Comparison of ENCODE assay signal across 11 mouse cellular contexts in the genomic region with DNA sequence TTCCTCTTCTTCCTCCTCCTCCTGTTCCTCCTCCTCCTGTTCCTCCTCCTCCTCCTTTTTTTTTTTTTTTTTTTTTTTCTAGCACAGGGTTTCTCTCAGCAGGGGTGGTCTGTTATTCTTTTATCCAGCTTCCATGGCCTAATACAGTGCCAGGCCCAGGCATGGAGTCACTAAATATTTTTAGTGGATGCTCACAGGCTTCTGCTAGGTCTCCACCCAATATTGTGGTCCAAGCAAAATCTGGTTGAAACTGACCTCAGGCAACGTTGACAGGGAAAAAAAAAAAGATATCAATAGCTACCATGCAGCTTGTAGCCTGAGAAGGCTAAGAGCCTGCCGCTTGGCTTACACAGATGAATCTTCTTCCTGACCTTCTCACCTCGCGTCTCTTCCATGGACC. TPM values are rescaled to one million over a fixed set of nuclear protein-coding genes. Genes with fewer than 3 reads are reported as not detected.
A peak's percentile ranks its signal among the peaks of the same experiment; 100 is the strongest.
DNase-seq lines count a peak whose midpoint lies in the region; ATAC-seq and TF ChIP-seq lines count a peak whose summit lies in the region.
"Had no signal": no experiment of that assay in that cellular context is flagged by ENCODE, and none has a peak within 500 bp of the region (broad histone marks: within the 10 kb centered on the region; RNA-seq: fewer than 3 reads in every experiment).

No protein-coding gene starts in this region.

- H3K9me3 ChIP-seq in forebrain, embryonic 12.5 days = no peaks in the 10 kb centered on the region
- no peaks in the 10 kb centered on the region for H3K9me3 ChIP-seq in forebrain, embryonic 14.5 days (replicated peaks; ENCODE audit: control insufficient read depth, low read length)
- peaks cover 7% of the 10 kb centered on the region for H3K9me3 ChIP-seq in liver, embryonic 11.5 days (ENCODE audit: control insufficient read depth, low read length)
- H3K9me3 ChIP-seq in liver, embryonic 12.5 days (replicated peaks) = peaks cover 7% of the 10 kb centered on the region; the same call in 1 of the 2 replicates
- no peaks in the 10 kb centered on the region for H3K9me3 ChIP-seq in hindbrain, embryonic 13.5 days

- H3K27me3 ChIP-seq in forebrain, embryonic 12.5 days = no peaks in the 10 kb centered on the region
- H3K27me3 ChIP-seq in forebrain, embryonic 14.5 days (replicated peaks; ENCODE audit: control insufficient read depth, insufficient read depth, low read length) = no peaks in the 10 kb centered on the region
- peaks cover 37% of the 10 kb centered on the region for H3K27me3 ChIP-seq in liver, embryonic 11.5 days (replicated peaks; ENCODE audit: control insufficient read depth, insufficient read depth, low read length)
- H3K27me3 ChIP-seq in liver, embryonic 12.5 days (replicated peaks) = peaks cover 53% of the 10 kb centered on the region
- H3K27me3 ChIP-seq in hindbrain, embryonic 13.5 days = no peaks in the 10 kb centered on the region
- no peaks in the 10 kb centered on the region for H3K27me3 ChIP-seq in myocyte (ENCODE audit: control insufficient read depth, insufficient read depth, insufficient read length)
- H3K27me3 ChIP-seq: Patski had no signal

- no peaks in the 10 kb centered on the region for H3K36me3 ChIP-seq in forebrain, embryonic 12.5 days (replicated peaks)
- no peaks in the 10 kb centered on the region for H3K36me3 ChIP-seq in forebrain, embryonic 14.5 days (ENCODE audit: control insufficient read depth, insufficient read depth, low read length)
- no peaks in the 10 kb centered on the region for H3K36me3 ChIP-seq in liver, embryonic 11.5 days (ENCODE audit: control insufficient read depth, insufficient read depth, low read length)
- H3K36me3 ChIP-seq in liver, embryonic 12.5 days = no peaks in the 10 kb centered on the region
- H3K36me3 ChIP-seq in hindbrain, embryonic 13.5 days = no peaks in the 10 kb centered on the region
- no peaks in the 10 kb centered on the region for H3K36me3 ChIP-seq in myocyte (ENCODE audit: control insufficient read depth, insufficient read depth)

- TF ChIP-seq POLR2A in myocyte (IDR thresholded peaks at IDR 0.05; ENCODE audit: insufficient read length, low read depth) = no peak

- no peak overlapping the region for H3K4me3 ChIP-seq in forebrain, embryonic 12.5 days (replicated peaks)
- H3K4me3 ChIP-seq in forebrain, embryonic 14.5 days (ENCODE audit: low read depth, low read length) = no peak overlapping the region
- no peak overlapping the region for H3K4me3 ChIP-seq in liver, embryonic 11.5 days (ENCODE audit: low read depth, low read length)
- no peak overlapping the region for H3K4me3 ChIP-seq in liver, embryonic 12.5 days
- no peak overlapping the region; the same call in 1 of the 2 replicates for H3K4me3 ChIP-seq in hindbrain, embryonic 13.5 days
- H3K4me3 ChIP-seq in myocyte = peak overlapping the region; percentile 85

- no peak for DNase-seq in forebrain, embryonic 14.5 days (ENCODE audit: low spot score)
- no peak for DNase-seq in liver, embryonic 11.5 days (ENCODE audit: low spot score)
- DNase-seq in urinary bladder, postnatal 10 days (ENCODE audit: low spot score) = no peak
- DNase-seq in frontal cortex, postnatal 36 days (ENCODE audit: low spot score in 2 of 2) = no peak
- DNase-seq: right cerebral cortex, adult 18-20 months; thymus, adult 18-20 months had no signal

- no peak overlapping the region for H3K4me2 ChIP-seq in forebrain, embryonic 12.5 days
- no peak overlapping the region for H3K4me2 ChIP-seq in forebrain, embryonic 14.5 days (ENCODE audit: low read length)
- no peak overlapping the region; the same call in 1 of the 2 replicates for H3K4me2 ChIP-seq in liver, embryonic 11.5 days
- H3K4me2 ChIP-seq in liver, embryonic 12.5 days = no peak overlapping the region; the same call in 1 of the 2 replicates
- H3K4me2 ChIP-seq in hindbrain, embryonic 13.5 days = 0 out of 2 replicates have a peak overlapping the region, but pooled peaks have one; percentile 84
- H3K4me2 ChIP-seq in myocyte (ENCODE audit: low read depth) = peak overlapping the region; percentile 83

- no peak overlapping the region for H3ac ChIP-seq in myocyte (ENCODE audit: control insufficient read depth, insufficient read length)

- H3K79me2 ChIP-seq in myocyte (ENCODE audit: control insufficient read depth, insufficient read depth) = peaks cover 31% of the 10 kb centered on the region

- no peak overlapping the region for H3K9ac ChIP-seq in forebrain, embryonic 12.5 days
- no peak overlapping the region for H3K9ac ChIP-seq in forebrain, embryonic 14.5 days (ENCODE audit: low read length)
- no peak overlapping the region for H3K9ac ChIP-seq in liver, embryonic 11.5 days (ENCODE audit: low read depth, low read length)
- H3K9ac ChIP-seq in liver, embryonic 12.5 days = no peak overlapping the region
- H3K9ac ChIP-seq in hindbrain, embryonic 13.5 days = no peak overlapping the region

- H3K4me1 ChIP-seq in forebrain, embryonic 12.5 days = peaks cover 35% of the 10 kb centered on the region
- peaks cover 21% of the 10 kb centered on the region for H3K4me1 ChIP-seq in forebrain, embryonic 14.5 days (ENCODE audit: control insufficient read depth, insufficient read depth, low read length)
- peaks cover 19% of the 10 kb centered on the region for H3K4me1 ChIP-seq in liver, embryonic 11.5 days (replicated peaks; ENCODE audit: control insufficient read depth, insufficient read depth, low read length)
- H3K4me1 ChIP-seq in liver, embryonic 12.5 days = peaks cover 35% of the 10 kb centered on the region
- H3K4me1 ChIP-seq in hindbrain, embryonic 13.5 days (replicated peaks) = peaks cover 31% of the 10 kb centered on the region

- no peak for ATAC-seq in forebrain, embryonic 12.5 days (ENCODE audit: low FRiP score)
- ATAC-seq in forebrain, embryonic 14.5 days = no peak
- ATAC-seq in liver, embryonic 11.5 days (replicated peaks; ENCODE audit: low FRiP score) = no peak
- ATAC-seq in liver, embryonic 12.5 days = no peak
- no peak for ATAC-seq in hindbrain, embryonic 13.5 days (ENCODE audit: low FRiP score)

- peak overlapping the region; percentile 89; the same call in 1 of the 2 replicates for H3K27ac ChIP-seq in forebrain, embryonic 12.5 days
- H3K27ac ChIP-seq in forebrain, embryonic 14.5 days (ENCODE audit: low read depth, low read length) = no peak overlapping the region
- H3K27ac ChIP-seq in liver, embryonic 11.5 days (ENCODE audit: low read depth, low read length) = 0 out of 2 replicates have a peak overlapping the region, but pooled peaks have one; percentile 89
- H3K27ac ChIP-seq in liver, embryonic 12.5 days = no peak overlapping the region
- no peak overlapping the region for H3K27ac ChIP-seq in hindbrain, embryonic 13.5 days

- 63% methylated on average over 4 of the region's 4 CpGs for WGBS in forebrain, embryonic 12.5 days
- WGBS in forebrain, embryonic 14.5 days = 70% methylated on average over 4 of the region's 4 CpGs
- WGBS in liver, embryonic 11.5 days = 59% methylated on average over 4 of the region's 4 CpGs
- 53% methylated on average over 4 of the region's 4 CpGs for WGBS in liver, embryonic 12.5 days (ENCODE audit: insufficient replicate concordance)
- WGBS in hindbrain, embryonic 13.5 days = 61% methylated on average over 4 of the region's 4 CpGs

TF ChIP-seq in myocyte, 11 proteins besides CTCF, POLR2A, EP300 and RAD21 (continues in another document):
- no peak for TF ChIP-seq REST (IDR thresholded peaks at IDR 0.05; ENCODE audit: insufficient read depth, insufficient read length)
- TF ChIP-seq SRF (IDR thresholded peaks at IDR 0.05; ENCODE audit: control insufficient read depth, insufficient read length, low read depth) = no peak
- no peak for TF ChIP-seq MYOG (IDR thresholded peaks at IDR 0.05; ENCODE audit: control insufficient read depth in 1 of 3, insufficient read depth in 1 of 3, insufficient read length in 2 of 3, low read depth in 2 of 3)
- no peak for TF ChIP-seq E2F4 (IDR thresholded peaks at IDR 0.05; ENCODE audit: insufficient read depth)
- no peak for TF ChIP-seq TCF3 (IDR thresholded peaks at IDR 0.05; ENCODE audit: insufficient read length, low read depth)
- TF ChIP-seq POLR2AphosphoS2 (IDR thresholded peaks at IDR 0.05; ENCODE audit: insufficient read length, low read depth) = no peak

RNA-seq across cellular contexts. Expression of a gene that starts 1.7 kb away (rescaled TPM):
- polyA plus RNA-seq in forebrain, embryonic 12.5 days (2016; fragmentation: Nextera tagmentation; extraction: Ambion mirVana) = 81.4 and 81.8 TPM in 2 replicates
- 60.2 and 81.2 TPM in 2 replicates for polyA plus RNA-seq in forebrain, embryonic 14.5 days (2014; fragmentation: Nextera tagmentation; extraction: Ambion mirVana)
- 35.7 and 36.8 TPM in 2 replicates for polyA plus RNA-seq in liver, embryonic 11.5 days (2014; fragmentation: Nextera tagmentation; extraction: Ambion mirVana)
- 22.8 and 26.5 TPM in 2 replicates for polyA plus RNA-seq in liver, embryonic 12.5 days (2016; fragmentation: Nextera tagmentation; extraction: Ambion mirVana)
- 101 and 108 TPM in 2 replicates for polyA plus RNA-seq in hindbrain, embryonic 13.5 days (2015; fragmentation: Nextera tagmentation; extraction: Ambion mirVana)
- 244 TPM for polyA plus RNA-seq in myocyte (2012; fragmentation: generic; extraction: Trizol)

RNA-seq across cellular contexts. Expression of a gene that starts 20.1 kb away (rescaled TPM):
- 4.5 and 5.4 TPM in 2 replicates for polyA plus RNA-seq in forebrain, embryonic 12.5 days (2016; fragmentation: Nextera tagmentation; extraction: Ambion mirVana)
- polyA plus RNA-seq in forebrain, embryonic 14.5 days (2014; fragmentation: Nextera tagmentation; extraction: Ambion mirVana) = 3.4 and 3.7 TPM in 2 replicates
- polyA plus RNA-seq in liver, embryonic 11.5 days (2014; fragmentation: Nextera tagmentation; extraction: Ambion mirVana) = 28.7 TPM in 2 replicates
- polyA plus RNA-seq in liver, embryonic 12.5 days (2016; fragmentation: Nextera tagmentation; extraction: Ambion mirVana) = 19.2 and 19.4 TPM in 2 replicates
- 4.9 and 5.0 TPM in 2 replicates for polyA plus RNA-seq in hindbrain, embryonic 13.5 days (2015; fragmentation: Nextera tagmentation; extraction: Ambion mirVana)
- polyA plus RNA-seq in myocyte (2012; fragmentation: generic; extraction: Trizol) = 0.26 TPM

RNA-seq across cellular contexts. Expression of a gene that starts 44.0 kb away (rescaled TPM):
- 10.0 TPM in 2 replicates for polyA plus RNA-seq in forebrain, embryonic 12.5 days (2016; fragmentation: Nextera tagmentation; extraction: Ambion mirVana)
- 5.8 TPM in 2 replicates for polyA plus RNA-seq in forebrain, embryonic 14.5 days (2014; fragmentation: Nextera tagmentation; extraction: Ambion mirVana)
- polyA plus RNA-seq in liver, embryonic 11.5 days (2014; fragmentation: Nextera tagmentation; extraction: Ambion mirVana) = 10.5 and 11.2 TPM in 2 replicates
- polyA plus RNA-seq in liver, embryonic 12.5 days (2016; fragmentation: Nextera tagmentation; extraction: Ambion mirVana) = 7.0 and 8.0 TPM in 2 replicates
- polyA plus RNA-seq in hindbrain, embryonic 13.5 days (2015; fragmentation: Nextera tagmentation; extraction: Ambion mirVana) = 3.9 and 4.0 TPM in 2 replicates
- polyA plus RNA-seq in myocyte (2012; fragmentation: generic; extraction: Trizol) = 5.6 TPM

RNA-seq across cellular contexts. Expression of a gene that starts 45.7 kb away (rescaled TPM):
- 3.7 and 4.6 TPM in 2 replicates for polyA plus RNA-seq in forebrain, embryonic 12.5 days (2016; fragmentation: Nextera tagmentation; extraction: Ambion mirVana)
- polyA plus RNA-seq in forebrain, embryonic 14.5 days (2014; fragmentation: Nextera tagmentation; extraction: Ambion mirVana) = 1.8 and 1.9 TPM in 2 replicates
- polyA plus RNA-seq in liver, embryonic 11.5 days (2014; fragmentation: Nextera tagmentation; extraction: Ambion mirVana) = 5.7 and 5.8 TPM in 2 replicates
- 2.6 and 3.4 TPM in 2 replicates for polyA plus RNA-seq in liver, embryonic 12.5 days (2016; fragmentation: Nextera tagmentation; extraction: Ambion mirVana)
- polyA plus RNA-seq in hindbrain, embryonic 13.5 days (2015; fragmentation: Nextera tagmentation; extraction: Ambion mirVana) = 2.3 and 3.3 TPM in 2 replicates
- 68.7 TPM for polyA plus RNA-seq in myocyte (2012; fragmentation: generic; extraction: Trizol)

Comparison
In these comparisons a context has a peak if more than half of its experiments do, and no peak if none do; other contexts are left out.
1. H3K27ac ChIP-seq: peak in forebrain, embryonic 12.5 days (single experiment) and liver, embryonic 11.5 days (single experiment); none in forebrain, embryonic 14.5 days (single experiment), liver, embryonic 12.5 days (single experiment) and hindbrain, embryonic 13.5 days (single experiment).
2. H3K4me2 ChIP-seq: peak in hindbrain, embryonic 13.5 days (single experiment) and myocyte (single experiment); none in forebrain, embryonic 12.5 days (single experiment), forebrain, embryonic 14.5 days (single experiment), liver, embryonic 11.5 days (single experiment) and liver, embryonic 12.5 days (single experiment).